Mouse (Mus musculus) limb, embryonic 10.5 days (tissue): ENCODE results near the gene Fbh1. TPM values are rescaled to one million over a fixed set of nuclear protein-coding genes. Genes with fewer than 3 reads are reported as not detected.

Experiments
- DNase-seq: peaks from one replicate; pipeline ENCODE4 v3.0.0-alpha.2; 2017; ENCODE audit warnings: low spot score
- H3K27ac ChIP-seq: fragments of 300-500 bp; sonication (generic); 2 replicates; pipeline ENCODE4 v1.5.1; 2016; ENCODE audit warnings: mild to moderate bottlenecking
- H3K27me3 ChIP-seq: fragments of 300-500 bp; sonication (generic); 2 replicates; pipeline ENCODE4 v1.6.1; 2016; ENCODE audit warnings: low read depth, mild to moderate bottlenecking; ENCODE audit not compliant: poor library complexity, severe bottlenecking
- H3K36me3 ChIP-seq: fragments of 300-500 bp; sonication (generic); 2 replicates; pipeline ENCODE4 v1.6.1; 2016; ENCODE audit warnings: mild to moderate bottlenecking, moderate library complexity
- H3K4me1 ChIP-seq: fragments of 300-500 bp; sonication (generic); 2 replicates; pipeline ENCODE4 v1.6.1; 2016
- H3K4me3 ChIP-seq: fragments of 300-500 bp; sonication (generic); 2 replicates; pipeline ENCODE4 v1.5.1; 2016; ENCODE audit warnings: mild to moderate bottlenecking, moderate library complexity
- H3K9me3 ChIP-seq: fragments of 300-500 bp; sonication (generic); replicated peaks from 2 replicates; pipeline ENCODE4 v1.6.1; 2016; ENCODE audit warnings: mild to moderate bottlenecking
- WGBS: fragments of 180-500 bp; shearing (Covaris S2); methylation state at CpG from one replicate; pipeline ENCODE4 v1.1.7; 2016; 5-methylcytosine and 5-hydroxymethylcytosine counted together
- polyA plus RNA-seq: library from polyadenylated mRNA; unstranded; fragments of >200 nt; fragmentation: Nextera tagmentation; extraction: Ambion mirVana; gene quantifications from 2 replicates; pipeline ENCODE4 v1.2.1, GENCODE M21; 2016

The Fbh1 gene
- polyA plus RNA-seq, result 98.9 and 118 TPM in 2 replicates

GRCm38 (mm10) chr2:11777091-11778068, at the start of gene Fbh1, which contains the start of gene Ankrd16:
Gene Fbh1, minus strand, starts transcription at chr2:11777582.
Gene Ankrd16, plus strand, starts transcription at chr2:11777876.
- peak within 1 kb of the TSS; percentile 90 for H3K4me3 ChIP-seq
- H3K27ac ChIP-seq, result peak within 1 kb of the TSS; percentile 94
- 0% methylated on average over 72 of the region's 73 CpGs for WGBS
- H3K4me1 ChIP-seq, result peaks cover 19% of the 10 kb centered on the region
- H3K36me3 ChIP-seq, result peaks cover 29% of the 10 kb centered on the region
- H3K9me3 ChIP-seq, result no peaks in the 10 kb centered on the region
- DNase-seq, result peak; percentile 100
- no peaks in the 10 kb centered on the region for H3K27me3 ChIP-seq

GRCm38 (mm10) chr2:11801299-11801930, 24.0 kb upstream of the Fbh1 start:
- H3K27me3 ChIP-seq, result no peaks in the 10 kb centered on the region
- no peaks in the 10 kb centered on the region for H3K9me3 ChIP-seq
- no peaks in the 10 kb centered on the region for H3K4me1 ChIP-seq
- H3K36me3 ChIP-seq, result no peaks in the 10 kb centered on the region
- WGBS, result 91% methylated on average over 2 of the region's 2 CpGs
- H3K27ac ChIP-seq, result no peak overlapping the region
- no peak for DNase-seq
- H3K4me3 ChIP-seq, result no peak overlapping the region

- no peak for DNase-seq
- H3K4me3 ChIP-seq, result no peak overlapping the region
- H3K36me3 ChIP-seq, result peaks cover 16% of the 10 kb centered on the region
- no peaks in the 10 kb centered on the region for H3K27me3 ChIP-seq
- H3K4me1 ChIP-seq, result no peaks in the 10 kb centered on the region
- H3K9me3 ChIP-seq, result no peaks in the 10 kb centered on the region
- WGBS, result 67% methylated on average over 5 of the region's 5 CpGs
- H3K27ac ChIP-seq, result no peak overlapping the region
Measured at GRCm38 (mm10) chr2:11797930-11798364, 20.6 kb upstream of the Fbh1 start.

- Histone ChIP-seq H3K36me3 (peaks cover 47% of the 10 kb centered on the region), H3K4me3 (no peak overlapping the region), H3K27me3 (no peaks in the 10 kb centered on the region), H3K9me3 (no peaks in the 10 kb centered on the region), H3K4me1 (no peaks in the 10 kb centered on the region), H3K27ac (no peak overlapping the region)
- no peak for DNase-seq
- 78% methylated on average over 4 of the region's 4 CpGs for WGBS
Measured at GRCm38 (mm10) chr2:11794668-11795067, 17.3 kb upstream of the Fbh1 start.

GRCm38 (mm10) chr2:11784159-11784558, 6.8 kb upstream of the Fbh1 start:
- H3K4me1 ChIP-seq, result peaks cover 7% of the 10 kb centered on the region
- DNase-seq, result no peak
- no peak overlapping the region for H3K27ac ChIP-seq
- no peaks in the 10 kb centered on the region for H3K9me3 ChIP-seq
- no peak overlapping the region for H3K4me3 ChIP-seq
- WGBS, result 95% methylated on average over 6 of the region's 6 CpGs
- H3K27me3 ChIP-seq, result no peaks in the 10 kb centered on the region
- H3K36me3 ChIP-seq, result peaks cover 96% of the 10 kb centered on the region

- Histone ChIP-seq H3K4me1 (peaks cover 19% of the 10 kb centered on the region), H3K36me3 (peaks cover 38% of the 10 kb centered on the region), H3K27me3 (no peaks in the 10 kb centered on the region), H3K4me3 (peak overlapping the region; percentile 90), H3K9me3 (no peaks in the 10 kb centered on the region), H3K27ac (peak overlapping the region; percentile 94)
- DNase-seq, result peak; percentile 95
- WGBS, result under 1% methylated on average over 43 of the region's 43 CpGs
Measured at GRCm38 (mm10) chr2:11778087-11778823, 873 bp upstream of the Fbh1 start.

- Histone ChIP-seq H3K9me3 (no peaks in the 10 kb centered on the region), H3K36me3 (peaks cover 19% of the 10 kb centered on the region), H3K4me3 (peak overlapping the region; percentile 90), H3K27me3 (no peaks in the 10 kb centered on the region), H3K4me1 (peaks cover 19% of the 10 kb centered on the region), H3K27ac (peak overlapping the region; percentile 94)
- 58% methylated on average over 8 of the region's 8 CpGs for WGBS
- DNase-seq, result no peak
Measured at GRCm38 (mm10) chr2:11776415-11776814, 967 bp downstream of the Fbh1 start.

GRCm38 (mm10) chr2:11775121-11775520, 2.3 kb downstream of the Fbh1 start:
- WGBS, result 92% methylated on average over 5 of the region's 5 CpGs
- Histone ChIP-seq H3K27me3 (no peaks in the 10 kb centered on the region), H3K4me1 (peaks cover 19% of the 10 kb centered on the region), H3K9me3 (no peaks in the 10 kb centered on the region), H3K27ac (no peak overlapping the region), H3K4me3 (no peak overlapping the region), H3K36me3 (peaks cover 6% of the 10 kb centered on the region)
- DNase-seq, result no peak

GRCm38 (mm10) chr2:11774426-11774825, 3.0 kb downstream of the Fbh1 start:
- H3K36me3 ChIP-seq, result peaks cover 4% of the 10 kb centered on the region
- H3K4me1 ChIP-seq, result peaks cover 15% of the 10 kb centered on the region
- no peaks in the 10 kb centered on the region for H3K9me3 ChIP-seq
- H3K27ac ChIP-seq, result no peak overlapping the region
- DNase-seq, result no peak
- 85% methylated on average over 10 of the region's 10 CpGs for WGBS
- H3K4me3 ChIP-seq, result no peak overlapping the region
- H3K27me3 ChIP-seq, result no peaks in the 10 kb centered on the region

GRCm38 (mm10) chr2:11772401-11772800, 5.0 kb downstream of the Fbh1 start:
- H3K9me3 ChIP-seq, result no peaks in the 10 kb centered on the region
- WGBS, result 88% methylated on average over 4 of the region's 4 CpGs
- H3K27me3 ChIP-seq, result no peaks in the 10 kb centered on the region
- H3K4me1 ChIP-seq, result peaks cover 9% of the 10 kb centered on the region
- peaks cover 20% of the 10 kb centered on the region for H3K36me3 ChIP-seq
- no peak overlapping the region for H3K27ac ChIP-seq
- no peak overlapping the region for H3K4me3 ChIP-seq
- DNase-seq, result no peak

- no peak overlapping the region for H3K27ac ChIP-seq
- peaks cover 7% of the 10 kb centered on the region for H3K4me1 ChIP-seq
- no peak overlapping the region for H3K4me3 ChIP-seq
- H3K9me3 ChIP-seq, result no peaks in the 10 kb centered on the region
- no peak for DNase-seq
- WGBS, result 93% methylated on average over 4 of the region's 4 CpGs
- peaks cover 27% of the 10 kb centered on the region for H3K36me3 ChIP-seq
- no peaks in the 10 kb centered on the region for H3K27me3 ChIP-seq
Measured at GRCm38 (mm10) chr2:11771701-11772100, 5.7 kb downstream of the Fbh1 start.

GRCm38 (mm10) chr2:11767161-11767545, 10.2 kb downstream of the Fbh1 start:
- no peak overlapping the region for H3K4me3 ChIP-seq
- no peaks in the 10 kb centered on the region for H3K9me3 ChIP-seq
- H3K4me1 ChIP-seq, result no peaks in the 10 kb centered on the region
- DNase-seq, result no peak
- H3K36me3 ChIP-seq, result peaks cover 73% of the 10 kb centered on the region
- no peaks in the 10 kb centered on the region for H3K27me3 ChIP-seq
- 94% methylated on average over 10 of the region's 10 CpGs for WGBS
- H3K27ac ChIP-seq, result no peak overlapping the region
